Mouse (Mus musculus) yolk sac, embryonic 10.5 days (tissue): ENCODE measurements around the gene Gmppa.
A peak's percentile ranks its signal among the peaks of the same experiment; 100 is the strongest.

Source experiments
- DNase-seq: peaks from one replicate; pipeline ENCODE4 v3.0.0-alpha.2; 2017; ENCODE audit warnings: low spot score

The Gmppa gene

DNA sequence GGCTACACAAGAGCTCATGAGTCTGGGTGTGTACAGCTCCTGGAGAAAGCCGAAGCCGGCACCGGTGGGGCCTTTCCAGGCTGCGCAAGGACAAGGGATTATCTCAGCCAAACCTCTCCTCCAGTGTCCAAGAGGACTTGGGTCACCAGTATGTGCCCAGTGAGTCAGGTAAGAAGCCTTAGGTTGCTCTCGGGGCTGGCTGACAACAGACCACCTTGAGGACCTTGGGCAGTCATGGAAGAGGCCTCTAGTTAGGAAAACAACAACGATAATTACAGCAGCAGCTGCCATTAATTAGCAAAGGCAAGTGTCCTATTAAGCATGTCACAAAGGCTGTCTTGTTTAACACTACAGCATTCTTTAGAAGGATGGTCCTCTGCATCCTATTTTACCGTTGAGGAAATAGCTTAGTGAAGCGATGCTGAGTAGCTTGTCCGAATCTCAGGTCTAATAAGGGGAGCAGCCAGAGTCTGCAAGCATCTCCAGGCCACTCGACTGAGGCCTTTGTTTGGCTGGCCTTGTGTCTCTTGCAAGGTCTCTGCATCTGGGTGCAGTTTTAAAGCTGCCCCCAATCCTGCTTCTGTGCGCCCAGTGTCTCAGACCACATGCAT lies 11.8 kb upstream of the Gmppa start:
- DNase-seq = no peak

DNA sequence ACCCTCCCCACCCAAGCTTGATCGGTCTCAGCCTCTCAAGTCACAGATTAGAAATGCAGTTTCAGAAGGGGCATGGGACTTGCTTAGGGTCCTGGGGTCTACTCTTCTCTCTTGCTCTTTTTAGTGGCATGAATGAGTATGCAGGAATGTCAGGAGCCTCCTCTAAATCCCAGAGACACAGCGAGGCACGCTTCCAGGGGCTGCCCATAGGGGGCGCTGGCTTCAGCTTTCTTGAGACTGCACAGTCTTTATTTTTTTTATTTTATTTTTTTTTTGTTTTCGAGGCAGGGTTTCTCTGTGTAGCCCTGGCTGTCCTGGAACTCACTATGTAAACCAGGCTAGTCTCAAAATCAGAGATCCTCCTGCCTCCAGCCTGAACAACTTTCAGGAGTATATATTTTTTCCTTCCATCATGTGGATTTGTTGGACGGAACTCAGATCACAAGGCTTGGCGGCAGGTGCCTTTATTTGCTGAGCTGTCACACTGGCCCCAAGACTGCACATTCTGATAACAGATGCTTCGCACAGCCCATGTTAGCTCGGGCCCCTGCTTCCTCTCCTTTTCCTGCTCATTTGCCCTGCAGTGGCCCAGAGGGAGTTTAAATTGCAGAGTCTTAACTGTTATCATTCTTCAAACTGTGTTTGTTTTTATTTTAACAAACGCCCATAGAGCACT lies 9.8 kb upstream of the Gmppa start:
- peak; percentile 42 for DNase-seq

DNA sequence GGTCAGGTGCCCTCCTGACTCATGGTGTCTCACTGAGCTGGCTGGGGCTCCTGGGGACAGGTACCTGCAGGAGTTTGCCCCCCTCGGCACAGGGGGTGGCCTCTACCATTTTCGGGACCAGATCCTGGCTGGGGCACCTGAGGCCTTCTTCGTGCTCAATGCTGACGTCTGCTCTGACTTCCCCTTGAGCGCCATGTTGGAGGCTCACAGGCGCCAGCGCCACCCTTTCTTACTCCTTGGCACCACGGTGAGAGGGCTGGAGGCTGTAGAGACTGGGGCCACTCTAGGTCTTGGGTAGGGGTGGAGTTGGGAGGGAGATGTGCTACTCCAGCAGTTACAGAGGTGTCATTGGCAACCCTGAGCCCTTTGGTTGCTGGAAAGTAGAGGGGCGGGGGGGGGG lies 3.1 kb downstream of the Gmppa start:
- no peak for DNase-seq

DNA sequence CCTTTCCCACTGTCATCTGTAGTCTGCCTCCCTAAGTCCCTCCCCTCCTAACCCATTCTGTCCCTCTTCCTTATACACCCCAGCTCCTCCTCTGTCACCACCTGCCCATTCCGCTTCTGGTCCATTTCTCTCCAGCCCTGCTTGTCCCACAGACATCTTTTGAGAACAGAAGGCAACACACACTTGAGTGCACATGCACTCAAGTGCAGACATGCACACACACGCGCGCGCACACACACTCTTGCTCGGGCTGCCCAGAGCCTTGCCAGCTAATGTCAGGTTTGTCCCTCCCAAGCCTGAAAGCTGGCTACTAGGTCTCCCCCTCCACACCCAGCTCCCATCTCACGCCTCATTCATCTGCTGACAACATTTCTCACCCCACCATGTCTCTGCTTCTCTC lies 4.9 kb downstream of the Gmppa start:
- DNase-seq = no peak

DNA sequence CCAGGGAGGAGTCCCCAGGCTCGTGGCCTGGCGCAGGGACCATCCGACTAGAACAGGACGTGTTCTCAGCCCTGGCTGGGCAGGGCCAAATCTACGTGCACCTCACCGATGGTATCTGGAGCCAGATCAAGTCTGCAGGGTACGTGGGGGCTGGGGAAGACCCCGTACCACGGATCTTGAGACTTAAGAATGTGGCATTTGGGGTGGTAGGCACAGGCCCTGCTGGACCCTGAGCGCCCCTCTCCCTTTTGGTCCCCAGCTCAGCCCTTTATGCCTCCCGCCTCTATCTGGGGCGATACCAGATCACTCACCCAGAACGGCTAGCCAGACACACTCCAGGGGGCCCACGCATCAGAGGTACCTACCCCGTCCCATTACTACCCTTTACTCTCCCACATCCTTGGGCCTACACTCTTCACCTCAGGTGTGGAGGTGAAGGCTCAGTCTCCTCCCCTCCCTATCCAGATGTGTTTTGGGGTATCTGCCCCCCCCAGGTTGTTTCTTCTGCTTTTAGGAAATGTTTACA lies 5.8 kb downstream of the Gmppa start:
- no peak for DNase-seq

DNA sequence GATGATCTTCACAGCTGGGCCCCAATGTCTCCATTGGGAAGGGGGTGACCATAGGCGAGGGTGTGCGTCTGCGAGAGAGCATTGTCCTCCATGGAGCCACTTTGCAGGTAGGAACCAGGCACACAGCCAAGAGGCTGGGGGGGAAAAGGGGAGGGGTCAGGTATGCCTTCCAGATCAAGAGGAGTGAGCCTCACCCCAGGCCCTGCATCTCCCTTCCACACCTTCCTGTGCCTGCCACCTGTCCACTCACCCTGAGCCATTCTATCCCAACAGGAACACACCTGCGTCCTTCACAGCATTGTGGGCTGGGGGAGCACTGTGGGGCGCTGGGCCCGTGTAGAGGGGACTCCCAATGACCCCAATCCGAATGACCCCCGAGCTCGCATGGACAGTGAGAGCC lies 6.4 kb downstream of the Gmppa start:
- DNase-seq = no peak

DNA sequence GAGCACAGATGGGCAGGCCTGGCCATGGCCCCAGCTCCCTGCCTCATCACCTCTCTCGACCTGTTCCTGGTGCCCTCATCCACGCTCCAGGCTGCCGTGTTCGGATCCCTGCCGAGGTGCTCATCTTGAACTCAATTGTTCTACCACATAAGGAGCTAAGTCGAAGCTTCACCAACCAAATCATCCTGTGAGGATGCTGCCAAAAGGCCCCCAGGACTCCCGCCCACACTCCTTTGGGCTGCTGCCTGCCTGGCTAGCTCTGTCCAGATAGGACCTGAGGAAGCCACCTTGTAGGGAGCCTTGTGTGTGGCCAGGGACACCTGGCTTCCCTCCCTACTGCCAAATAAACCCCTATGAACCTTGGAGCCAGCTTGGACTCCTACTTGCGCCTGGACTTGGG lies 7.1 kb downstream of the Gmppa start:
- DNase-seq = no peak

DNA sequence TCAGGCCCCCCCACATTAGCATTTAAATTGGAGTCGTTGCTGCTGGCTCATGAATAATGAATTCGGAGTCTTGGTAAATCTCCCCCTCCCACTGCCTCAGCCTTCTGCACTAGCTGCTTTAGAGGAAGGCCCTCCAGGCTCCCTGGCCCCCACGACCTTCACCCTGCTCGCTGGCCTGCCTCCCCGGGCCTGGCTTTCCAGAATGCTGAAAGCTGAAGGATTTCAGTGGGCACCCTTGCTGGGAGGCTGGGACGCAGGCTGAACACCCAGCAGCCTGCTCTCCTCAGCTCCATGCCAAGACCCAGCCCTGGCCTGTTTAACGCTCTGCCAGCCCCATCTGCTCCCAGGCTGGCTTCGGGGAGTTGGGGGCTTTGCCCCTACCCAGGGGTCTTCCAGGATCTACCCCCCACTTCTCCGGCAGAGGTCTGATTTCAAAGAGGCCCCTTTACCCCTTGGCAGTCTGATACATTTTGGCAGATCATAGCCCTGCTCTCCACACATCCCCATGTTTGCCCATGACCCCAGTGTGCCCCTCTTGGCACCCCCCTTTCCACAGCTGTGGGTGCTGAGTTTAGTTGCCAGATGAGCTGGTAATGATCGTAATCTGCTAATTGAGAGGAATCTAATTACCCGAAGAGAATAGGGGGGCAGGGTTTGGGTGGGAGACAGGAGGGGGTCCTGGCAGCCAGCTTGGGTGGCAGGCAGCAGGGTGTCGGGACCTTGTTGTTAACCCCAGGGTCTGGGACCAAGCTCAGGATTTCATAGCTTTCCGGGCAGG lies 7.7 kb downstream of the Gmppa start:
- no peak for DNase-seq

DNA sequence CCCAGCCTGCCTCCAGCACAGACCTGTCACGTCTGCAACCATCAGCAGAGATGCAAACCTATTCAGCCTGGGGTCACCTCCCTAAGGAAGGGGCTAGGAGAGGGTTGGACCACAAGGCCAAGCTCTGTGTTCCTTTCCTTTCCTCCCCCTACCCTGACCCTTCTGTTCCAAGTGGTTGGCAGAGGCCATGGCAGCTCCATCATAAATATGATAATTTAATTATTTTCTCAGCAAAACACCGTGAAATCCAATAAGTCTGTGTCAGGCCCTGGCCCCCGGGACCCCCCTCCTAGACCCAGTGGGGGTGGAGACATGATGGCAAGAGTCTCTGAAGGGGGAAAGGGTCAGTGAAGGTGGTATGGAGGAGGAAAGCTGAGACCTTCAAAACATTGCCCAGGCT lies 8.5 kb downstream of the Gmppa start:
- DNase-seq = no peak

DNA sequence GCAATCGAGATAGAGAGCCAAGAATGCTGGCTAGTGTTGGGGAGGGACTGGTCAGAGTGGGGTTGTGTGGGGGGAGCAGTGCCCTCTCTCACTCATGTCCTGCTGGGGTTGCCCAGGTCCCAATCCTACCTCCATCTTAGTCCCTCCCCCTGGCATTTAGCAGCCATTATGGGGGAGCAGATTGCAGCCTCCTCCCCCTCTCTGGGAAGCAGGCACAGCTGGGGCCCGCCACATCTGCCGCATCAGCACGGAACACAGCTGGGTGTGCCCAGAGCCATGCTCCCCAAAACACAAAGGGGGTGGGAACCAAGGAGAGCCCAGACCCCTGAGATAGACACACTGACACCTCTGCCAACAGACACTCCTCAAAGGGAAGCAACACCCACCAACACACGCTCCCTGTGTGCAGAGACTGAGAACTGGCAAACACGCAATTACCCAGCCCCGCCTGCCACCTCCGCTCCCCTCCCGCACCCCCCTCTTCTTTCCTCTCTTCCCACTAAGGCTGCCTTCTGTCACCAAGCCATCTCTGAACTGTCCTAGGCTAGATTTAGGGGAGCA lies 9.5 kb downstream of the Gmppa start:
- no peak for DNase-seq

DNA sequence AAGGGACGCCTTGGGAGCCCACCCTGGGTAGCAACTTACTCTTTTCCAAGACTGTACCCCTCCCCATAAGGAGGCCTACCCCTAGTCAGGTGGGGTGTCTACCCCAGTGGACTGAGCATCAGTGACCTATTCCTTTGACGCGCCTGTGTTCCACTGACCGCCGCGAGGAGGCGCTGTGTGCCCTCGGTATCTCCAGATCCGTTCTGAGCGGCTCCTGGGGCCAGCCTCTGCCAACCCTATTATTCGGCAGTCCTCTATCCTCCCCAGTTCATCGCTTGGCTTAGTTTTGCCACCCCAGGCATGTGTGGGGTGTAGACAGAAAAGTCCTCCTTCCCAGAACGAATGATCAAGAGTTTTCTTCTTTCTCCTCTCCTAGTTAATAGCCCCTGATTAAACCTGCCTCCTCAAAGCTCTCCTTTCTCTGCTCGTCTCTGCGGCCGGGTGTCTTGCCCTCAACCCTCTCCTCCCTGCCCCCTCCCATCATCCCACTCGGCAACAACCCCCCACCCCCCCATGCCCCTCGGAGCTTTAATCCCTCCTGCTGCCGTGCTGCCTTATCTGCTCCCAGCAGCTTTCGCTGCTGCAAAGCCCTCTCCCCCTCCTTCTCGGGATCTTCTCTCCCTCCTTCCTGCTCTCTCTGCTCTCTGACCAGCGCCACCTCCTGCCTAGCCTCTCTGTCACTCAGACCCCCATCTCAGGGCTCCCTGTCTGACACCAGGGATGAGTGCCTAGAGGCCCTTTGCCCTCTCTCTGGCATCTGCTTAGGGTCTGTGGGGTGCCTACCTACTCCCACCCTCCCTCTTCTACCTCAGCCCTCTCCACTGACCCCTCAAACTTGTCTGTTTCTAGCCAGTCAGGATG lies 10.3 kb downstream of the Gmppa start:
- peak; percentile 73 for DNase-seq

DNA sequence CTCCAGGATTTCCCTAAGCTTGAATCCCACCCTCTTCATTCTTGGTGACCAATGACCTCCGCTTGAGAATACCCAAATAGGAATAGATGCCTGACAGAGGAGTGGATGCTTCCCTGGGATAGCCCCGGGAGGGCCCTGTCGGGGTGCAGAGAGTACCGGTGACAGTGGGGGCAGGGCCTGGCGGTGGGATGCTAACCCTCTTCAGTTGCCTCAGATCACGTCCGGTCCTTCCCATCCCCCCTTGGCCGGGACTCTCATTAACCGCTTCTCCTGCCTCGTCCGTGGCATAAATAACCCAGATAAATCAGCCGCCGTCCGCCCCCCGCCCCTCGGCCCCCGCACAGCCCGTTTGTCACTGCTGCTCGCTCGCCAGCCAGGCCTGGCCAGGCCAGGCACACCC lies 10.9 kb downstream of the Gmppa start:
- DNase-seq = peak; percentile 64

DNA sequence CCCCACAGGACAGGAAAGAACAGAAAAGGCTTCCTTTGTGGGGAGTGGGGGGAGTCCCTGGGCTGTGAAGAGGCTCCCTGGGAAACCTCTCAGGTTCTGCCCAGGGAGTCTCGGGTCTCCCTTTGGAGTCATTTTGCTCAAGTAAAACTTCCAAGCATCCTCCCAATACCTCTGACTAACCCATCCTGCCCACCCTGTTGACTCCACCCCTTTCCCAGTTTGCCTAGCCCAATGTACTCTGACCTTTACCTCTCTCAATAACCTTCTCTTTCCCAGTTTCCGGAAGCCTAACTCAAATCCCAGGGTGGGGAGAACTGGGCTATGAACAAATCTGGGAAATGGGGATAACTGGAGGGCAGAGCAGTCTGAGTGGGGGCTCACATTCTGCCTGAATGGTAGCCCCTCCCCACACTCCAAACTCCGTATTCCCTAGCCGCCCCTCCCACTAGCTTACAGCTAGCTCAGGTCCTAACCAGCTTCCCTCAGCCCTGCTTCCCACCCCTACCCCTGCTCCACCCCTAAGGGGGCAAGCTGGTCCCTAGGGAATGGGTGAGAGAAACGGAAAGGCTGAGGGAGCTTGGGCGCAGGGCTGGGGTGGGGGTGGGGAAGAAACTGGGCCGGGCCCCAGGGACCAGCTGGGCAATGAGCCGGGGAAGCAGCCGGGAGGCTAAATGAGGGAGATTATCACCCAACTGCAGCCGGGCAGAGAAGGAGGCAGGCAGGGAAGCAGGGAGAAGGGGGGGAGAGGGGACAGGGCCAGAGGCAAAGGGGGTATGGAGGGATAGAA lies 11.7 kb downstream of the Gmppa start:
- peak; percentile 55 for DNase-seq

DNA sequence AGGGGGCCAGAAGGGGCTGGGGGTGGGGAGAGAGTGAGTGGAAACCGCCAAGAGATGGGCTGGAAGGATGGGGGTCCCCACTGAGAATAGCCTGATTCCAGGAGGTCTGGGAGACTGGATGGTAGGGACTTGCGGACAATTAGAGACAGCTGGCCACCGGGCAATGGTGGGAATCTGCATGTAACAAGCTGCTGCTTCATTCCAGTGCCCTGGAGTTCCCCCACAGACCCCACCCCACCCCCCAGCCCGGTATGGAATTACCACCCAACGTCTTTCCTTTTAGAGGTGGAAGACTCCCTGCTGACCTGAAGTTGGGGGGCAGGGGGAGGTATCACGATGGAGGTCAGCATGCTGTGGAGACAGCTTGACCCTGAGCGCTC lies 12.3 kb downstream of the Gmppa start:
- no peak for DNase-seq

DNA sequence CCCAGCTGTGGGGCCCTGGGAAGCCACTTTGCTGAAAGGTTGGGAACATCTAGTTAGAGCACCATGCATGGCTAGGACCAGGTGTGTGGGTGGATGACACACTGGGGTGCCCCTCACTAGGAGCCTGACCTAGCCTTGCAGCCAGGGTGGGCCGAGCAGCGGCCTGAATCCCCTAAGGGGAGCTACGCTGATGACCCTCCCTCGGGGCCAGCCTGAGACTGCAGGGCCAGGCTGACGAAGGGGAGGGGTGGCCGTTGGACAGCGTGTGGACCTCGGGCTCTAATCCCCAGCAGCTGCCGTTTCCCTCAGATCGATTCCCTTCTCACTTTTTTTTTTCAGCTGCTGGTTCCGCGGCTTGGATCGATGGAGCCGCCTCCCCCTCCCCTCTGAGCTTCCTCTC lies 13.2 kb downstream of the Gmppa start:
- no peak for DNase-seq

DNA sequence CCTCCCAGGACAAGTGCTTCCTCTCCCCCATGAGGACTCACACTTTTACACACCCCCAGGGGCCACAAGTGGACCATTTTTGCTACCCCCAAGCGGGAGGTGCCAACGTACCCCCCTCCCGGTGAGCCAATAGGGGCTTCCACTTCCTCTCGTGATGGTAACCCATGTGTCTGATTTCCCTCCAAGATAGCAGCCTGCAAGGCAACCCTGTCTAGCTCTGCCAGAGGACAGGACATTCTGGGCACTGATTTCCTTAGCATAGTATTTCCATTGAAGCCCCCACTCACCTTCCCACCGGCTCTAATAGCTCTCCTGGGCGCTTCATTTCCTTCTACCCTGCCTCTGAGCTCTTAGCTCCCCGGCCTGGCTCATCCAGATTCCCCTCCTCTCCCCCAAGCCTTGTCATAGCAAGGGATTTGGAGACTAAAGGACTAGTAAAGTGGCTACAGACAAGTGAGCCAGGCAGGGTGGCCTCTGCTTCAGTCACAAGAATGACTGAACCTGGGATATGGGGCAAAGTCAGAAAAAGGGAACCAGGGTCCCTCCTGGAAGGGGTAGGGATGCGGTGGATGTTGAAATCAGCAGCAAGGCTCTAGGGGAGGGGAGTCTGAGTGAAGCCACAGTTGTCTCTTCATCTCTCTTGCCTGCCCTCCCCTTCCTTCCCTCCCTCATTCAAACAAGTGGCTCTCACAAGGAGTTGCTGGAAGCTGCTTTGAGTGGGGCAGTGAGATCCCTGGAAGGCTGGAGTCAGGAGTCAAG lies 13.8 kb downstream of the Gmppa start:
- no peak for DNase-seq

DNA sequence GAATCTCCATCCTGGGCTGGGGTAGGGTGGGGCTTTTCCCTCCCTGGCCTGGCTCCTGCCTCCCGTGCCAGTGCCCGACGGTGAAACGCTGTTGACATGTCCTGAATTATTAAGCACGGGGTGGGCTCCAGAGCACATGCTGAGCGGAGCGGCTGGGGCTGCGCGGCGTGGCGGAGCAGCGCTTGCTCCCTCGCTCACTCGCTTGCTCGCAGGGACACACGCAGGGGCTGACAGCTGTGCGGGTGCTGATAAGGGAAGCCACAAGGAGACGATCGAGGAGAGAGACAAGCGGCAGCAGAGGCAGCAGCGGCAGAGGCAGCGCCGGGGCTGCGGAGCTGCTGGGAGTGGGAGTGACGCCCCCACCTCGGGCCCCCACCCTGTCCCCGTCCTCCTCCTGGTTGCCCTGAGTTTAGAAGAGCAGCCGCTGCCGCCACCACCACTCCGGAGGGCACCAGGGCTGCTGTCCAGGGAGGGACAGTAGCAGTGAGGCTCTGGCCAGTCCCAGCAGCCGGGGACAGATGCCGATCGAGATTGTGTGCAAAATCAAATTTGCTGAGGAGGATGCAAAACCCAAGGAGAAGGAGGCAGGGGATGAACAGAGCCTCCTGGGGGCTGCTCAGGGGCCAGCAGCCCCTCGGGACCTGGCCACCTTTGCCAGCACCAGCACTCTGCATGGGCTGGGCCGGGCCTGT lies 14.7 kb downstream of the Gmppa start, which contains the start of gene Asic4:
Gene Asic4, plus strand, starts transcription at position 123 of the 692 bp plus-strand sequence.
- no peak for DNase-seq

DNA sequence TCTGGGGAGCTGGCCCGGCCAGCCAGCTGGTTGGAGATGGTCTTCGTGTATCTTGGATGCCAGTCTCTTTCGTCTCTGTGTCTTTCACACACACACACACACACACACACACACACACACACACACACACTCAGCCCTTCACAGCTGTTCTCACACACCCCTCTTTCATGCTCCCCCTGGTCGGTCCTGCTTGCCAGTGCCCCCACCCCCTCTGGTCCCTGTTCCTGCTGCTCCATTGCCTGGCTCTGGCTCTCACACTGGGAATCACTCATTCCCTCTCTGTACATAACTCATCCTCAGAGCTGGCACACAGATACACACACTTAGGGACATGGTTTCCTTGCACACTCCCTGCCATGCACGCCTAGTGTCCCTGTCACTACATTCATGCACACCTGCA lies 16.2 kb downstream of the Gmppa start:
- no peak for DNase-seq

DNA sequence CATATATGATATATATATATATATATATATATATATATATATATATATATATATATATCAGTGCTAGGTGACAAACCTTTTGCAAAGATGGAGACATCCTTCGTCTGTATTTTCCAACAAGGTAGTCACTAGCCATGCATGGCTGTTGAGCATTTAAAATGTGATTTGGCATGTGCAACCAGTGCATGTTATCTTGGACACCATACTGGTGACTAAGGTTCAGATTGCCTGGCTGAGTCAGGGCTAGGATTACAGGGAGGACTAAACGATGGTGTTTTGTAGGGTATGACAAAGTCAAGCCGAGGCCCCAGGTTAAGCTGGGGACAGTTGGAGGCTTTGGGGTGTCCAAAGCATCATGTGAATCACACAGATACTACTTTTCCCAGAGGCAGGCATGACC lies 19.7 kb downstream of the Gmppa start:
- no peak for DNase-seq

DNA sequence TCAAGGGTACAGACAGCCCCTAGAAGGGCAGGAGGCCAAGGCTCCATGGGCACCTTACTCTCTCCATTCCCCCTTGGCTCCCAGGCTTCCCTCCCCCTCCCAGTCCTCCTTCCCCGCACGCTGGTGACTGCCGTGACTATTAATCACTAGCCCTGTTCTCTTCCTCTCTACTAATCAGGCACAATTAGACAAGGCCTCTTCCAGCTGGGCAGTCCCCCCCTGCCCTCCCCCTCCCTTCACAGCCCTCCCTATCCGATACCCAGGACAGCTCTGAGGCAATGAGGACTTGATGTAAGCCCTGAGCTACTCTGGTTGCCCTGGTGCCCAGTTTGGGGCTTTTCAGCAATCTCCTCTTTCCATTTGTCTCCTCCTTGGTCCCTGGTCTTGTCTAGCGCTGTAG lies 20.2 kb downstream of the Gmppa start:
- DNase-seq = no peak
